Mouse (Mus musculus) sigmoid colon, adult 10 weeks (tissue): ENCODE data around the gene Olfr1425. TPM values are rescaled to one million over a fixed set of nuclear protein-coding genes. Genes with fewer than 3 reads are reported as not detected.

Experiments used
- polyA plus RNA-seq: library from polyadenylated mRNA; stranded (reverse); fragments of 350-450 nt; fragmentation: Illumina TruSeq; extraction: RNeasy Lipid Tissue Mini Kit (QIAGEN cat#74804); gene quantifications from one replicate; pipeline ENCODE4 v1.2.3, GENCODE M21; 2014; ENCODE audit warnings: low read depth, low replicate concordance

Gene Olfr1425
- not detected for polyA plus RNA-seq

GRCm38 (mm10) chr19:12077631-12078030, at the start of gene Olfr1425:
Gene Olfr1425, minus strand, starts transcription at chr19:12077731.

GRCm38 (mm10) chr19:12123103-12123502, 45.6 kb upstream of the Olfr1425 start, which contains the start of gene Olfr76:
Gene Olfr76, minus strand, starts transcription at chr19:12123203.

GRCm38 (mm10) chr19:12115797-12116196, 38.3 kb upstream of the Olfr1425 start, which contains the start of gene Olfr1428:
Gene Olfr1428, minus strand, starts transcription at chr19:12115897.

GRCm38 (mm10) chr19:12103234-12103633, 25.7 kb upstream of the Olfr1425 start, which contains the start of gene Olfr1427:
Gene Olfr1427, minus strand, starts transcription at chr19:12103334.

GRCm38 (mm10) chr19:12091913-12092312, 14.4 kb upstream of the Olfr1425 start, which contains the start of gene Olfr1426:
Gene Olfr1426, minus strand, starts transcription at chr19:12092013.

GRCm38 (mm10) chr19:12062582-12062981, 14.9 kb downstream of the Olfr1425 start, which contains the start of gene Olfr1424:
Gene Olfr1424, minus strand, starts transcription at chr19:12062682.

GRCm38 (mm10) chr19:12041217-12041616, 36.3 kb downstream of the Olfr1425 start, which contains the start of gene Olfr1423:
Gene Olfr1423, minus strand, starts transcription at chr19:12041317.

Other genes with a start within 250 kb of the Olfr1425 start
- not detected for gene Olfr1417, start 238.5 kb downstream of the Olfr1425 start, polyA plus RNA-seq
- gene Olfr1418, start 216.7 kb downstream of the Olfr1425 start, polyA plus RNA-seq: not detected
- gene Olfr1419, start 202.6 kb downstream of the Olfr1425 start, polyA plus RNA-seq: not detected
- gene Olfr1420, start 191.2 kb downstream of the Olfr1425 start, polyA plus RNA-seq: not detected
- gene Patl1, start 165.3 kb downstream of the Olfr1425 start, polyA plus RNA-seq: 35.1 TPM
- 38.0 TPM for gene Osbp, start 111.8 kb downstream of the Olfr1425 start, polyA plus RNA-seq
- gene Olfr1423, start 36.4 kb downstream of the Olfr1425 start, polyA plus RNA-seq: not detected
- not detected for gene Olfr1424, start 15.0 kb downstream of the Olfr1425 start, polyA plus RNA-seq
- not detected for gene Olfr1426, start 14.3 kb upstream of the Olfr1425 start, polyA plus RNA-seq
- gene Olfr1427, start 25.6 kb upstream of the Olfr1425 start, polyA plus RNA-seq: not detected
- not detected for gene Olfr1428, start 38.2 kb upstream of the Olfr1425 start, polyA plus RNA-seq
- not detected for gene Olfr76, start 45.5 kb upstream of the Olfr1425 start, polyA plus RNA-seq
- gene Olfr1555-ps1, start 92.4 kb upstream of the Olfr1425 start, polyA plus RNA-seq: not detected
- gene Olfr1431, start 122.9 kb upstream of the Olfr1425 start, polyA plus RNA-seq: not detected
- gene Olfr1432, start 154.9 kb upstream of the Olfr1425 start, polyA plus RNA-seq: not detected
- not detected for gene Olfr262, start 163.9 kb upstream of the Olfr1425 start, polyA plus RNA-seq
- not detected for gene Olfr235, start 183.3 kb upstream of the Olfr1425 start, polyA plus RNA-seq
- gene Olfr1434, start 202.1 kb upstream of the Olfr1425 start, polyA plus RNA-seq: not detected
- gene Olfr1436, start 221.4 kb upstream of the Olfr1425 start, polyA plus RNA-seq: not detected
- gene Olfr1437, start 247.4 kb upstream of the Olfr1425 start, polyA plus RNA-seq: not detected